Mouse (Mus musculus): ENCODE measurements around the gene Dab1.
A peak's percentile ranks its signal among the peaks of the same experiment; 100 is the strongest.

Dab1 gene

GRCm38 (mm10) chr4:104269422-104270172, 650.4 kb downstream of the Dab1 start:
- no peak for DNase-seq (ENCODE audit: low spot score)

GRCm38 (mm10) chr4:104270173-104270557, 651.0 kb downstream of the Dab1 start:
- no peak for DNase-seq (ENCODE audit: low spot score)

- peak; percentile 67 for DNase-seq (ENCODE audit: low spot score)
These were observed 656.1 kb downstream of the Dab1 start for GRCm38 (mm10) chr4:104275260-104275659.

- DNase-seq (ENCODE audit: low spot score) = no peak
These were observed 657.8 kb downstream of the Dab1 start for GRCm38 (mm10) chr4:104276916-104277315.

- no peak for DNase-seq (ENCODE audit: low spot score)
These were observed 662.4 kb downstream of the Dab1 start for GRCm38 (mm10) chr4:104281518-104281917.

- DNase-seq (ENCODE audit: low spot score) = no peak
These were observed 664.7 kb downstream of the Dab1 start for GRCm38 (mm10) chr4:104283906-104284305.

- no peak for DNase-seq (ENCODE audit: low spot score)
These were observed 669.2 kb downstream of the Dab1 start for GRCm38 (mm10) chr4:104288401-104288800.

- no peak for DNase-seq (ENCODE audit: low spot score)
These were observed 682.6 kb downstream of the Dab1 start for GRCm38 (mm10) chr4:104301764-104302163.

GRCm38 (mm10) chr4:104302996-104303652, 684.0 kb downstream of the Dab1 start:
- DNase-seq (ENCODE audit: low spot score) = no peak

GRCm38 (mm10) chr4:104307781-104308180, 688.6 kb downstream of the Dab1 start:
- DNase-seq (ENCODE audit: low spot score) = no peak

GRCm38 (mm10) chr4:104326221-104326620, 707.1 kb downstream of the Dab1 start:
- no peak for DNase-seq (ENCODE audit: low spot score)

- DNase-seq (ENCODE audit: low spot score) = no peak
These were observed 712.7 kb downstream of the Dab1 start for GRCm38 (mm10) chr4:104331896-104332295.

- no peak for DNase-seq (ENCODE audit: low spot score)
These were observed 713.2 kb downstream of the Dab1 start for GRCm38 (mm10) chr4:104332399-104332798.

GRCm38 (mm10) chr4:104337279-104337678, 718.1 kb downstream of the Dab1 start:
- no peak for DNase-seq (ENCODE audit: low spot score)

GRCm38 (mm10) chr4:104338382-104338781, 719.2 kb downstream of the Dab1 start:
- peak; percentile 11 for DNase-seq (ENCODE audit: low spot score)

- no peak for DNase-seq (ENCODE audit: low spot score)
These were observed 742.2 kb downstream of the Dab1 start for GRCm38 (mm10) chr4:104361345-104361744.

GRCm38 (mm10) chr4:104366491-104366890, 747.3 kb downstream of the Dab1 start:
- DNase-seq (ENCODE audit: low spot score) = no peak

GRCm38 (mm10) chr4:104366894-104367740, 748.0 kb downstream of the Dab1 start:
- peak; percentile 75 for DNase-seq (ENCODE audit: low spot score)

GRCm38 (mm10) chr4:104367741-104368411, 748.7 kb downstream of the Dab1 start:
- no peak for DNase-seq (ENCODE audit: low spot score)

GRCm38 (mm10) chr4:104368561-104369021, 749.4 kb downstream of the Dab1 start:
- peak; percentile 34 for DNase-seq (ENCODE audit: low spot score)

GRCm38 (mm10) chr4:104369091-104369490, 749.9 kb downstream of the Dab1 start:
- DNase-seq (ENCODE audit: low spot score) = no peak

- DNase-seq (ENCODE audit: low spot score) = no peak
These were observed 752.0 kb downstream of the Dab1 start for GRCm38 (mm10) chr4:104371136-104371535.
